Mouse (Mus musculus) macrophage (primary cell): Measurements from ENCODE around the gene Mymk. TPM values are rescaled to one million over a fixed set of nuclear protein-coding genes. Genes with fewer than 3 reads are reported as not detected.

Experiments used
- H3K27ac ChIP-seq: fragments of 350-480 bp; formaldehyde crosslinking; 2 replicates; pipeline ENCODE4 v1.9.0; 2021
- H3K36me3 ChIP-seq: fragments of 350-480 bp; formaldehyde crosslinking; 2 replicates; pipeline ENCODE4 v1.9.0; 2021; ENCODE audit errors: inconsistent target
- H3K4me3 ChIP-seq: fragments of 350-480 bp; formaldehyde crosslinking; 2 replicates; pipeline ENCODE4 v1.9.0; 2021; ENCODE audit errors: inconsistent target
- H3K79me2 ChIP-seq: fragments of 350-480 bp; formaldehyde crosslinking; 2 replicates; pipeline ENCODE4 v1.9.0; 2021; ENCODE audit errors: inconsistent target
- WGBS: methylation state at CpG from one replicate; pipeline ENCODE4 v1.1.7; 2026; ENCODE audit warnings: inconsistent platforms; ENCODE audit not compliant: missing documents; 5-methylcytosine and 5-hydroxymethylcytosine counted together
- polyA plus RNA-seq: library from polyadenylated mRNA; stranded (reverse); fragments of 250-400 nt; gene quantifications from 3 replicates; pipeline ENCODE4 v1.2.4, GENCODE M21; 2018; ENCODE audit warnings: inconsistent platforms

Mymk gene
- polyA plus RNA-seq, 1 experiment from 2014 or later, result not detected

- 58% methylated on average over 3 of the region's 3 CpGs for whole genome bisulfite sequencing
- Histone ChIP-seq H3K27ac (no peak overlapping the region), H3K4me3 (no peak overlapping the region), H3K36me3 (no peaks in the 10 kb centered on the region), H3K79me2 (no peaks in the 10 kb centered on the region)
Observed at GRCm38 (mm10) chr2:27036003-27036402, 36.0 kb downstream of the Mymk start.

DNA sequence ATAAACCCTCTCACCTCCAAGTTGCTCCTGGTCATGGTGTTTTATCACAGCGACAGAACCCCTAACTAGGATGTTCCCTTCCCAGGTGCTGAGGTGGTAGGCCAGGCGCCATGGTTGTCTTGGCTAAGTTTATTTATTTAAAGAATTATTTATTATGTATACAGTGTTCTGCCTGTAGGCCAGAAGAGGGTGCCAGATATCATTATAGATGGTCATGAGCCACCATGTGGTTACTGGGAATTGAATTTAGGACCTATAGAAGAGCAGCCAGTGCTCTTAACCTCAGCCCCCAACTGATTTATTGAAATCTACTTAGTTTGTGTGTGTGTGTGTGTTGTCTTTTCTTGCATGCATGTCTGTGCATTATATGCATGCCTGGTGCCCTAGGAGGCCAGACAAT lies 39.6 kb downstream of the Mymk start:
- whole genome bisulfite sequencing, result 63% methylated on average over 2 of the region's 2 CpGs
- no peak overlapping the region for H3K27ac ChIP-seq
- H3K4me3 ChIP-seq, result no peak overlapping the region
- peaks cover under 1% of the 10 kb centered on the region; the same call in 1 of the 2 replicates for H3K79me2 ChIP-seq
- H3K36me3 ChIP-seq, result no peaks in the 10 kb centered on the region

- 0 out of 2 replicates have a peak, but pooled peaks cover 7% of the 10 kb centered on the region for H3K36me3 ChIP-seq
- H3K79me2 ChIP-seq, result peaks cover 17% of the 10 kb centered on the region
- peak overlapping the region; percentile 17; the same call in 1 of the 2 replicates for H3K4me3 ChIP-seq
- peak overlapping the region; percentile 79 for H3K27ac ChIP-seq
- WGBS, result 5% methylated on average over 4 of the region's 4 CpGs
Observed at GRCm38 (mm10) chr2:27028437-27029015, 43.5 kb downstream of the Mymk start.

DNA sequence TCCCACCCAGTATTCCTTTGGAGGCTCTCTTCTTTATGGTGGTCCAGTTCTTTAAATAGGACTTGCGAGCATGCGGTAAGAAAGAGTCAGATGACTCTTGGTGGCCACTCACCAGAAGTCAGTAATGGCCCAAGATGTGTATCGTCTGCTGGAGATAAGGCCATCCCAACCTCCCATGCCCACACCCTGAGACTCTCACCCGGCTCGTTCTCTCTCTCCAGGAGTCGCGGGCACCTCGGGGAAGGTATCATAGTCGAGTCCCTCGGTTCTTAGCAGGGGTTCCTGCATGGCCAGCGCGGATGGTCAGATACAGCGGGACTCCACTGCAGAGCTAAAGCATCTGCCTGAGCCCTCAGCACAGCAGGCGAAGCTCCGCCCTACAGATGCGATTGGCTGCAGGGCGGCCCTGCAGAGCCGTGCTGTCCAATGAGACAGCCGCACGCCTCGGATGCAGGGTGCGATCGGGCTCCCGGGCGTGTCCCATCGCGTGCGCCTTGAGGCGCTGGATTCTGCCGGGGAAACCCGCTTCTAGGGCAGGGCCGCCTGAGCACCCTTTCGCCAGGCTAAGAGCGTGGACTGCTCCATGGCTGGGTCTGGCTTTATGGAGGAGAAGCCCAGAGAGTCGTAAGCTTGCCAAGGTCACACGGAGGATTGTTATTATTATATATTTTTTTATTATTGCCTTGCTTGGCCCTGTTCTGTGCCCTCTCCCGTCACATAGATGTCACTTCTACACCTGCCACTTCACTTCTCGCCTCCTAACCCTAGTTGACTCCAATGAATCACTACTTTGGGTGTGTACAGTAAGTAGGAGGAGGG lies 44.2 kb downstream of the Mymk start, which contains the start of gene Slc2a6:
Gene Slc2a6 (minus strand): TSS at position 381 of the 819 bp plus-strand sequence.
- Histone ChIP-seq H3K27ac (peak within 1 kb of the TSS; percentile 79), H3K79me2 (peaks cover 17% of the 10 kb centered on the region), H3K36me3 (peaks cover 11% of the 10 kb centered on the region; the same call in 1 of the 2 replicates), H3K4me3 (peak within 1 kb of the TSS; percentile 54)
- WGBS, result 3% methylated on average over 38 of the region's 38 CpGs

DNA sequence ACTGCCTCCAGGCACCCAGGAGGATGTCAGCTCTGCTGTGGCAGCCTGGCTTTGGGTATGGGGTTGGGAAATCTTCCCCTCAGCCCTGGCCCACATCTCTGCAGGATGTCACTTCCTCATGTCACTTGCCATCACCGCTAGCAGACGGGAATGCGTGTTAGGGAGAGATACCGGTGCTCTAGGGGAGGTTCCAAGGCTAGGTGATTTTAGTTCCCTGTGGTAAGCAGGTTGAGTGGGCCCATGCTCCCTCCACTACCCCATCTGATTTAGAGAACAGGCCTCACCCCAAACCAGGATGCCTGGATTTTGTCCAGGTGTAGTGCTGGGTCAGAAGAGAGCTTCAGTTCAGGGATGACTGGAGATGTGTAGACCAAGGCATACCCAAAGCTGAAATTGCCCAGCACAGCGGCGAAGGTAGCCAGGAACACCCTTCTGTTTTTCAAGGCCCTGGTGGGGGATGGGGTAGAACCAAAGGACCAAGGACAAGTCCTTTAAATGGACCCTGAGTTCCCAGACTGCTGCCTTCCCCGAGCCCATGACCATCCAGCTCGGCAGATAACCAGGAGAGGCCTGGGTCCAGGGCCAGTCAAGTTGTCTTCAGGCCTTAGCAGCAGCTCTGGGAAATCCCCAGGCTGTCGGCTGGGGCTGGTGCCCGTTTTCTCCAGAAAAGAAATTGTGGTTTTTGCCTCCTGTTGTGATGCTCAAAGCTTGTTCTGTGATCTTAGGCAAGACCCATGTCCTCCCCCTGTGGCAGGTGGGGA lies 44.9 kb downstream of the Mymk start:
- Histone ChIP-seq H3K79me2 (peaks cover 17% of the 10 kb centered on the region), H3K36me3 (peaks cover 17% of the 10 kb centered on the region; the same call in 1 of the 2 replicates), H3K4me3 (peak overlapping the region; percentile 54), H3K27ac (peak overlapping the region; percentile 60)
- 32% methylated on average over 10 of the region's 10 CpGs for WGBS

GRCm38 (mm10) chr2:27026332-27026731 lies 45.6 kb downstream of the Mymk start:
- Histone ChIP-seq H3K4me3 (peak overlapping the region; percentile 54), H3K79me2 (peaks cover 17% of the 10 kb centered on the region), H3K27ac (peak overlapping the region; percentile 60), H3K36me3 (peaks cover 24% of the 10 kb centered on the region; the same call in 1 of the 2 replicates)
- 88% methylated on average over 3 of the region's 3 CpGs for whole genome bisulfite sequencing

DNA sequence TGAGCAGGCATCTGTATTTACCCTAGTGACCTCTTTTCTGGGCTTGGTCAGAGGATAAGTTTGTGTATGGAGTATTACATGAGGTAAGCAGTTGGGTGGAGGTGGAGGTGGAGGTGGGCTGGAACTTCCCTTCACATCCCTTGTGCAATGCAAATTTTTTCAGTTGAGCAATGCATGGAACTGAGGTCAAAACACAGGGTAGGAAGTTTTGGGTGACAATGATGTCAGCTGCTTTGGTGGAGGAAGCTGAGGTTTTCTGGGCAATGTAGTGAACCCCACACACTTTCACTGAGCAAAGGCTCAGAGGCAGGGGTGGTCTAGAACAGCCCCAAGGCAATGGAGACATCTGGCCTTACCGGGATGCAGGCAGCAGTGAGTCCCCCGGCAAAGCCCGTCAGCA lies 46.4 kb downstream of the Mymk start:
- WGBS, result 17% methylated on average over 3 of the region's 3 CpGs
- Histone ChIP-seq H3K4me3 (peak overlapping the region; percentile 2; the same call in 1 of the 2 replicates), H3K27ac (peak overlapping the region; percentile 60), H3K79me2 (peaks cover 17% of the 10 kb centered on the region), H3K36me3 (peaks cover 25% of the 10 kb centered on the region; the same call in 1 of the 2 replicates)

DNA sequence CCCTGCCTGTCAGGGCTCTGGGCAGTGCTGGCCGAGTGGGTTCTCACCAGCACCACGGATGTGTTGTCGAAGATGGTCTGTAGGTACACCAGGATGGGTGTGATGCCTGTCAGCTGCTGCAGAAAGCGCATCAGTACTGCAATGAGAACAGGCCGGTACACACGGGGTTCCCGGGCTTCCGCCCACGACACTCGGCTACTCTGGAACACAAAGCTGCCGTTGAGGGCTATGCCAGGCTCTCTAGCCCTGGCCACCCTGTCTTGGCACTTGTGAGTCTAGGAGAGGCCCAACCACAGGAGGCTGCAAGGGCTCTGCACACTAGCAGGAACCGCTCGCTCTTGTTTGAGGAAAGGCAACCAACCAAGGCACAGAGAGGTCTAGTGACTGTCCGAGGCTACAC lies 47.8 kb downstream of the Mymk start:
- Histone ChIP-seq H3K36me3 (peaks cover 25% of the 10 kb centered on the region; the same call in 1 of the 2 replicates), H3K27ac (no peak overlapping the region), H3K4me3 (no peak overlapping the region), H3K79me2 (peaks cover 17% of the 10 kb centered on the region)
- 96% methylated on average over 14 of the region's 14 CpGs for WGBS

- no peak overlapping the region for H3K4me3 ChIP-seq
- 89% methylated on average over 6 of the region's 6 CpGs for WGBS
- H3K79me2 ChIP-seq, result peaks cover 17% of the 10 kb centered on the region
- peaks cover 25% of the 10 kb centered on the region; the same call in 1 of the 2 replicates for H3K36me3 ChIP-seq
- H3K27ac ChIP-seq, result no peak overlapping the region
Observed at GRCm38 (mm10) chr2:27022612-27023011, 49.4 kb downstream of the Mymk start.

- Histone ChIP-seq H3K4me3 (no peak overlapping the region), H3K79me2 (peaks cover 4% of the 10 kb centered on the region), H3K27ac (no peak overlapping the region), H3K36me3 (peaks cover 35% of the 10 kb centered on the region; the same call in 1 of the 2 replicates)
- WGBS, result 100% methylated on average over 1 of the region's 1 CpGs
Observed at GRCm38 (mm10) chr2:27021103-27021502, 50.9 kb downstream of the Mymk start.

DNA sequence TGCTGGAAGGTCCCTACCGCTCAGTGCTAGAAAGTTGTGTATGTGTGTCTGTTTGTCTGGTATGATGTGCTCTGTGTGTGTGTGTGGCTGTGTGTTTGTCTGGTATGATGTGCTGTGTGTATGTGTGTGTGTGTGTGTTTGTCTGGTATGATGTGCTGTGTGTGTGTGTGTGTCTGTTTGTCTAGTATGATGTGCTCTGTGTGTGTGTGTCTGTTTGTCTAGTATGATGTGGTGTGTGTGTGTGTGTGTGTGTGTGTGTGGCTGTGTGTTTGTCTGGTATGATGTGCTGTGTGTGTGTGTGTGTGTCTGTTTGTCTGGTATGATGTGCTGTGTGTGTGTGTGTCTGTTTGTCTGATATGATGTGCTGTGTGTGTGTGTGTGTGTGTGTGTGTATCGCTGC lies 52.4 kb downstream of the Mymk start:
- no peak overlapping the region for H3K27ac ChIP-seq
- H3K4me3 ChIP-seq, result no peak overlapping the region
- WGBS, result 97% methylated on average over 2 of the region's 2 CpGs
- no peaks in the 10 kb centered on the region for H3K79me2 ChIP-seq
- H3K36me3 ChIP-seq, result peaks cover 51% of the 10 kb centered on the region; the same call in 1 of the 2 replicates

DNA sequence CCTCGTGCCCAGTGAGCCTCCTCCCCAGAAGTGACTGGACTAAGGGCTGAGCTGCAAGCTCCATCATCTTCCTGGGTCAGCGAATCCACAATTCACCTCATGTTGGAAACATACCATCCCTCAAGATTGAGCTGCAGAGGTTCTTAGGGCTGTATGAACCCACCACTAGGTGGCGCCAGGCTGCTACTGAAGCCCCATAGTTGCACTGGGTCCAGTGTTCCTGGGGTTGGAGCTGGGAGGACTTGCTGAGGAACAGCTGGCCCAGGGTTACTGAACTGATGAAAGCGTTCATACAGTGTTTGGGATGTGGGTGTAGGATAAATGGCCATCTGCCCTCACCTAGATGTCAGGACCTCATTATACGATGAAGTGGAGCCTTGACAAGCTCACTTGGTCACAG lies 54.2 kb downstream of the Mymk start:
- Histone ChIP-seq H3K4me3 (no peak overlapping the region), H3K27ac (no peak overlapping the region), H3K36me3 (peaks cover 49% of the 10 kb centered on the region; the same call in 1 of the 2 replicates), H3K79me2 (no peaks in the 10 kb centered on the region)
- WGBS, result 60% methylated on average over 5 of the region's 5 CpGs
